Mouse (Mus musculus) limb, embryonic 14.5 days (tissue): Measurements from ENCODE around the gene Gnb1. TPM values are rescaled to one million over a fixed set of nuclear protein-coding genes. Genes with fewer than 3 reads are reported as not detected.

ENCODE experiments used
- ATAC-seq: fragments of 200-750 bp; cut with Nextera tagmentation; 2 replicates; pipeline ENCODE4 v1.8.0; 2017; ENCODE audit warnings: low read depth, moderate number of reproducible peaks, moderate TSS enrichment; ENCODE audit not compliant: low FRiP score
- DNase-seq: peaks from one replicate; pipeline ENCODE4 v3.0.0-alpha.2; 2015; ENCODE audit warnings: low spot score
- H3K27ac ChIP-seq: fragments of 300-500 bp; sonication (generic); replicated peaks from 2 replicates; pipeline ENCODE4 v1.5.1; 2014; ENCODE audit warnings: low read depth, mild to moderate bottlenecking, low read length, moderate library complexity, mixed read lengths
- H3K27me3 ChIP-seq: fragments of 300-500 bp; sonication (generic); 2 replicates; pipeline ENCODE4 v1.6.1; 2014; ENCODE audit warnings: low read length, mixed read lengths; ENCODE audit not compliant: control insufficient read depth, insufficient read depth
- H3K36me3 ChIP-seq: fragments of 300-500 bp; sonication (generic); 2 replicates; pipeline ENCODE4 v1.6.1; 2014; ENCODE audit warnings: mild to moderate bottlenecking, low read length, moderate library complexity, mixed read lengths; ENCODE audit not compliant: control insufficient read depth, insufficient read depth
- H3K4me1 ChIP-seq: fragments of 300-500 bp; sonication (generic); 2 replicates; pipeline ENCODE4 v1.6.1; 2014; ENCODE audit warnings: antibody characterized with exemption, low read length, mixed read lengths; ENCODE audit not compliant: control insufficient read depth, insufficient read depth
- H3K4me2 ChIP-seq: fragments of 300-500 bp; sonication (generic); replicated peaks from 2 replicates; pipeline ENCODE4 v1.6.1; 2014; ENCODE audit warnings: low read depth, mild to moderate bottlenecking, low read length, moderate library complexity; ENCODE audit not compliant: severe bottlenecking
- H3K4me3 ChIP-seq: fragments of 300-500 bp; sonication (generic); replicated peaks from 2 replicates; pipeline ENCODE4 v1.5.1; 2014; ENCODE audit warnings: low read length
- H3K9ac ChIP-seq: fragments of 300-500 bp; sonication (generic); 2 replicates; pipeline ENCODE4 v1.6.1; 2014; ENCODE audit warnings: mild to moderate bottlenecking, low read depth, low read length, moderate library complexity; ENCODE audit not compliant: severe bottlenecking
- H3K9me3 ChIP-seq: fragments of 300-500 bp; sonication (generic); 2 replicates; pipeline ENCODE4 v1.6.1; 2016; ENCODE audit warnings: low read length; ENCODE audit not compliant: control insufficient read depth
- POLR2A ChIP-seq: fragments of 200-500 bp; IDR thresholded peaks from 2 replicates; pipeline ENCODE4 v1.8.0; 2012; ENCODE audit warnings: inconsistent platforms, mild to moderate bottlenecking, moderate library complexity, borderline replicate concordance; ENCODE audit not compliant: insufficient read depth, insufficient read length; ENCODE audit errors: extremely low read depth
- WGBS: fragments of 180-500 bp; shearing (Covaris S2); extraction: QIAGEN DNeasy Blood & Tissue Kit; methylation state at CpG from one replicate; pipeline ENCODE4 v1.1.7; 2014; 5-methylcytosine and 5-hydroxymethylcytosine counted together
- polyA plus RNA-seq, 2 experiments: library from polyadenylated mRNA; depleted of rRNA in 1 of 2; stranded (reverse) in 1 of 2; unstranded in 1 of 2; fragments of >200 nt; fragmentation: Nextera tagmentation in 1 of 2; extraction: Ambion mirVana in 1 of 2; gene quantifications; 2 replicates each; pipeline versions ENCODE4 v1.2.1 to v1.2.3; 2012 to 2014

Gene Gnb1
- polyA plus RNA-seq, 2 experiments = 440 to 511 TPM

- 82% methylated on average over 3 of the region's 3 CpGs for WGBS
- peaks cover 11% of the 10 kb centered on the region for H3K4me1 ChIP-seq
- no peak overlapping the region for H3K9ac ChIP-seq
- H3K27me3 ChIP-seq = no peaks in the 10 kb centered on the region
- H3K9me3 ChIP-seq = no peaks in the 10 kb centered on the region
- DNase-seq = no peak
- H3K36me3 ChIP-seq = no peaks in the 10 kb centered on the region
- TF ChIP-seq POLR2A = no peak
- no peak overlapping the region for H3K4me3 ChIP-seq
- H3K27ac ChIP-seq = no peak overlapping the region
- ATAC-seq = no peak
- no peak overlapping the region for H3K4me2 ChIP-seq
Observed at GRCm38 (mm10) chr4:155485521-155485920, 5.6 kb upstream of the Gnb1 start.

GRCm38 (mm10) chr4:155487746-155488145 is 3.4 kb upstream of the Gnb1 start:
- Histone ChIP-seq H3K27me3 (no peaks in the 10 kb centered on the region), H3K4me3 (no peak overlapping the region), H3K9me3 (no peaks in the 10 kb centered on the region), H3K9ac (no peak overlapping the region), H3K36me3 (no peaks in the 10 kb centered on the region), H3K27ac (no peak overlapping the region; the same call in 1 of the 2 replicates), H3K4me1 (peaks cover 12% of the 10 kb centered on the region), H3K4me2 (no peak overlapping the region)
- DNase-seq (no peak), ATAC-seq (no peak)
- no peak for TF ChIP-seq POLR2A
- WGBS = 35% methylated on average over 3 of the region's 3 CpGs

GRCm38 (mm10) chr4:155488232-155489025 is 2.7 kb upstream of the Gnb1 start:
- no peak for ATAC-seq

GRCm38 (mm10) chr4:155489101-155489970 is 1.8 kb upstream of the Gnb1 start:
- no peak overlapping the region for H3K9ac ChIP-seq
- WGBS = 73% methylated on average over 9 of the region's 9 CpGs
- TF ChIP-seq POLR2A = no peak
- no peaks in the 10 kb centered on the region for H3K9me3 ChIP-seq
- H3K27me3 ChIP-seq = no peaks in the 10 kb centered on the region
- DNase-seq (no peak), ATAC-seq (no peak)
- H3K4me1 ChIP-seq = peaks cover 16% of the 10 kb centered on the region
- H3K27ac ChIP-seq = no peak overlapping the region
- H3K4me3 ChIP-seq = no peak overlapping the region
- no peaks in the 10 kb centered on the region for H3K36me3 ChIP-seq
- no peak overlapping the region for H3K4me2 ChIP-seq

More at GRCm38 (mm10) chr4:155488232-155489025, 2.7 kb upstream of the Gnb1 start:
- Histone ChIP-seq H3K4me3 (no peak overlapping the region), H3K27me3 (no peaks in the 10 kb centered on the region), H3K9me3 (no peaks in the 10 kb centered on the region), H3K4me2 (no peak overlapping the region), H3K36me3 (no peaks in the 10 kb centered on the region), H3K9ac (no peak overlapping the region), H3K27ac (peak overlapping the region; percentile 19; the same call in 1 of the 2 replicates), H3K4me1 (peaks cover 14% of the 10 kb centered on the region)
- no peak for TF ChIP-seq POLR2A
- peak; percentile 79 for DNase-seq
- WGBS = 69% methylated on average over 8 of the region's 8 CpGs

- Histone ChIP-seq H3K4me3 (peak overlapping the region; percentile 94), H3K27me3 (no peaks in the 10 kb centered on the region), H3K9me3 (no peaks in the 10 kb centered on the region), H3K4me2 (peak overlapping the region; percentile 72), H3K9ac (peak overlapping the region; percentile 99), H3K4me1 (peaks cover 16% of the 10 kb centered on the region), H3K27ac (peak overlapping the region; percentile 90), H3K36me3 (no peaks in the 10 kb centered on the region)
- no peak for DNase-seq
- 29% methylated on average over 5 of the region's 5 CpGs for WGBS
- TF ChIP-seq POLR2A = no peak
- ATAC-seq = no peak
Observed at GRCm38 (mm10) chr4:155490456-155490855, 705 bp upstream of the Gnb1 start.
